Mouse (Mus musculus): ENCODE measurements around the gene AI413582. TPM values are rescaled to one million over a fixed set of nuclear protein-coding genes. Genes with fewer than 3 reads are reported as not detected.

AI413582 gene
- polyA plus RNA-seq, 1 experiment from 2014 or later = 28.4 TPM

DNA sequence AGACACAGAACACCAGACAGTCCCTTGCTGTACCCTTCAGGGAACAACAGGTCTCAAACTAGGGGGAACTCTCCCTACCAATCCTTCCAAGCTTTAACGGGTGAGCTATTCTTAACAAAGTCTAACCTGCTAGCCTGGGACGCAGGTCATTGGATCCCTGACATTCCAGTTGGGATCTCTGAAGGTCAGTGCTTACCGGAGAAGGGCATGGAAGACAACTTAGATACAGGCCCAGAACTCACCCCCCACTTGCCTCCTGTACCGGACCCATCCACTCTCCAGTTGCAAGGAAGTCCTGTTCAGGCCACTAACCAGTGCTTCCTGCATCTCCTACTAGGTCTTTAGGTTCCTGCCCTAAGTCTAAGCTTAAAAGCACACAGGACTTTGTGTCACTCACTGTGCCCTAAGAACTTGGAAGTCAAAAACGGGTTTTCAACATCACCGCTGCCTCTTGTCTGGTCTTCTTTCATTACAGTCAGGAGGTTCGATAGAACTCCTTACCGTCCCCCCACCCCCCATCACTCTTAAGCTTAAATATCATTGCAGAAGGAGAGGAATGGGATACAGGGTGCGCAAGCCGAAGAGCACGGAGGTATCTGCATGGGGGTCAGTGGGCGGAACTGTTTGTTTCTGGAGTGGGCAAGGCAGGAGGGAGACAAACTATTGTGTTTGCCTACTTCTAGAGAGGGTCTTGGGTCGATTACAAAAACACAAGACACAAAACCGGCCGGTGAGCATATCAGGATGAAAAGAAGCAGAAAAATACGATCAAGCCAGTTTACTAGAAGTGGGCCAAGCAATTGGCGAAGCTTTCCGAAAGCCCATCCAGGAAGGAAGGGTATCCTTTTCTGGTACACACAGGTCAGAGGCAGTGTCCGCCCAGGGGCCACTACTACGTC lies 11.2 kb downstream of the AI413582 start:
- peak overlapping the region; percentile 98 for H3K9ac ChIP-seq (ENCODE audit: low read depth, low read length)
- no peaks in the 10 kb centered on the region for H3K27me3 ChIP-seq (replicated peaks; ENCODE audit: control insufficient read depth, insufficient read depth, low read length)
- peaks cover 2% of the 10 kb centered on the region; the same call in 1 of the 2 replicates for H3K36me3 ChIP-seq (ENCODE audit: control insufficient read depth, insufficient read depth, low read length)
- no peaks in the 10 kb centered on the region for H3K9me3 ChIP-seq (ENCODE audit: control insufficient read depth, low read length)
- no peak for DNase-seq (ENCODE audit: low spot score)
- 35% methylated on average over 20 of the region's 20 CpGs for WGBS
- peak overlapping the region; percentile 100 for H3K27ac ChIP-seq (ENCODE audit: low read depth, low read length)
- ATAC-seq (replicated peaks; ENCODE audit: low FRiP score) = no peak
- peaks cover 46% of the 10 kb centered on the region for H3K4me1 ChIP-seq (replicated peaks; ENCODE audit: control insufficient read depth, insufficient read depth, low read length)
- peak overlapping the region; percentile 90 for H3K4me2 ChIP-seq
- peak overlapping the region; percentile 90 for H3K4me3 ChIP-seq (ENCODE audit: low read depth, low read length)

DNA sequence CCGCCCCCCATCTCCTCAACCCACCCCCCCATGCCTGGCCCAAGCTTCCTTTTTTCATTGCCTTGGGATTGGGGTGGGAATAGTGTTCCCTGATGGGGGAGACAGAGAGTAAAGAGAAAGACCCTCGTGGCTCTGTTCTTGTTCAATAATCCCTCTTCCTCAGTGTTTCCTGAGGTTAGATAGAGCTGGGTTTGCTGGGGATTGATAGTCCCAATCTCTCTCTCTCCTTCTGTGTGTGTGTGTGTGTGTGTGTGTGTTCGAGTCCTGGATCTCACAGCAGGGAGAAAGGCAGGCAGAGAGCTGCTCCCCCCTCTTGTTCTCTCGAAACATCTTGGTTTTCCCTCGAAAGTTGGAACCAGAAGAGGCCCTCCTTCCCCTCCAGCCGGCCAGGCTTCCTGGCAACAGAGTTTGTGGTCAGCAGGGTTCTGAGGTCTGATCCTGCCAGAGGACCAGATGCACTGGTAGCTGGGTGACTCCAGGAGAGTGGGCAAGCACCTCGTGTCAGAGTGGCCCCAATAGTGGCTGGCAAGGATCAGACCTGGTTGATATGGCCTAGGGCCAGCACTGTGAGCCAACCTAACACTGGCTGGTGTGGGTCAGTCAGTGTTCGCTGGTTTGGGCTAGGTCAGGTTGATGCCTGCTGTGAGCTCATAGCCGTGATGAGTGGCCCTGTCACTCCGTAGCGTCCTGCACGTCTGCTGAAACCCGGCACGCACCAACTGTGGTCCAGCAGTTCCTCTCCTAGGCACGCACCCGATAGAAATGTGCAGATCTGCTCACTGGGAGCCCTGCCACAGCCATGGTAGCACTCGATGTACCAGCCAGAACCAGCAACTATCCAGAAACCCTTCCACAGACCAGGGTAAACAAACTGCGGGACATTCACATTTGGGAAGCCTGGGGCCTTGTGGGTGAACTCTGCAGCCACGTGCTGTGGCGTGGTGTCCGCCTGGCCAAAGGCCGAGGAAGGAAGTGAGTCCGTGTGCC lies 13.0 kb downstream of the AI413582 start:
- DNase-seq (ENCODE audit: low spot score) = no peak
- no peaks in the 10 kb centered on the region for H3K36me3 ChIP-seq (ENCODE audit: control insufficient read depth, insufficient read depth, low read length)
- no peaks in the 10 kb centered on the region for H3K27me3 ChIP-seq (replicated peaks; ENCODE audit: control insufficient read depth, insufficient read depth, low read length)
- H3K4me1 ChIP-seq (replicated peaks; ENCODE audit: control insufficient read depth, insufficient read depth, low read length) = peaks cover 43% of the 10 kb centered on the region
- peak overlapping the region; percentile 25 for H3K4me2 ChIP-seq
- WGBS = 47% methylated on average over 23 of the region's 23 CpGs
- no peaks in the 10 kb centered on the region for H3K9me3 ChIP-seq (ENCODE audit: control insufficient read depth, low read length)
- ATAC-seq (replicated peaks; ENCODE audit: low FRiP score) = no peak
- no peak overlapping the region for H3K4me3 ChIP-seq (ENCODE audit: low read depth, low read length)
- peak overlapping the region; percentile 37; the same call in 1 of the 2 replicates for H3K9ac ChIP-seq (ENCODE audit: low read depth, low read length)
- peak overlapping the region; percentile 73 for H3K27ac ChIP-seq (ENCODE audit: low read depth, low read length)

DNA sequence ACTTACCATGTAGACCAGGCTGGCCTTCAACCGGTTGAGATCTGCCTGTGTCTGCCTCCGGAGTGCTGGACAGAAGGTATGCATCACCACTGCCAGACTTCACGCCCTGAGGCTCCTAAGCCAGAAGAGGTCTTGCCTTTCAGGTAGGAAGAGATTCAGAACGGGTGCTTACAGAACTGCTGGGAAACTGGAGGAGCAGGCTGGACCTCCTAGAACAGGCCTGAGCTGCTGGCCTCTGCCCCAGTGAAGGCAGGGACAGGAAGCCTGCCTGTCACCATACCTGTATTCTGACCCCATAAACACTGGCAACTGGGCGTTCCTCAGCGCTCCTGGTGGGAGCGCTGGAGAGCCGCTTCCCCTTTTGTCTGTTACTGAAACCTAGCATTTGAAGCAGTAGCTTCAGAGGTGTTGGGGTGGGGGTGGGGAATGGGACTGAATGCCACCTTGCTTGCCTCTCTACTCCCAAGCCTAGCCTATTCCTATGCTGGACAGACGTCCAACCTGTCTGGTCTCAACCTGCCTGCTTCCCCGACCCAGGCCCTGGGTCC lies 14.1 kb downstream of the AI413582 start:
- Histone ChIP-seq H3K36me3 (ENCODE audit: control insufficient read depth, insufficient read depth, low read length) (no peaks in the 10 kb centered on the region), H3K27me3 (replicated peaks; ENCODE audit: control insufficient read depth, insufficient read depth, low read length) (0 out of 2 replicates have a peak, but pooled peaks cover 2% of the 10 kb centered on the region), H3K4me1 (replicated peaks; ENCODE audit: control insufficient read depth, insufficient read depth, low read length) (peaks cover 43% of the 10 kb centered on the region), H3K9ac (ENCODE audit: low read depth, low read length) (no peak overlapping the region), H3K27ac (ENCODE audit: low read depth, low read length) (no peak overlapping the region), H3K4me2 (no peak overlapping the region), H3K4me3 (ENCODE audit: low read depth, low read length) (no peak overlapping the region), H3K9me3 (ENCODE audit: control insufficient read depth, low read length) (no peaks in the 10 kb centered on the region)
- 49% methylated on average over 10 of the region's 10 CpGs for WGBS
- DNase-seq (ENCODE audit: low spot score) = no peak
- ATAC-seq (replicated peaks; ENCODE audit: low FRiP score) = no peak

DNA sequence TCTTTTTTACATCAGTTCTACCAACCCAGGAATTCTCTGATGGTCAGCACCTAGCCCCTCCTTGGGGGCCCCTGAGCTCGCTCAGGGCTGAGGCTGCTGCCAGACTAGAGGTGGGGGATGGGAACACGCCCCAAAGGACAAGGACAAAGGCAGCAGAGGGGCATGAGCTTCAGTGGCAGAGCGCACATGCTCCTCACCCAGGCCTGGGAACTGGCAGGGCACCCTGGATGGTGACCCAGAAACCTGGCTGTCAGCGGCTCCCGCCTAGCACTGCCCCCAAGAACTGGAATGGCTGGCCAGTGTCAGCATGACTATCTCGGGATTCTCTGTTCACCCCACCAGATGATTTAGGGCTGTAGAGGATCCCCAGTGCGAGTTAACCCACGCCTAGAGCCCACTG lies 16.3 kb downstream of the AI413582 start:
- H3K9me3 ChIP-seq (ENCODE audit: control insufficient read depth, low read length) = no peaks in the 10 kb centered on the region
- H3K4me3 ChIP-seq (ENCODE audit: low read depth, low read length) = no peak overlapping the region
- DNase-seq (ENCODE audit: low spot score) (no peak), ATAC-seq (replicated peaks; ENCODE audit: low FRiP score) (no peak)
- H3K9ac ChIP-seq (ENCODE audit: low read depth, low read length) = no peak overlapping the region
- no peak overlapping the region for H3K27ac ChIP-seq (ENCODE audit: low read depth, low read length)
- H3K27me3 ChIP-seq (replicated peaks; ENCODE audit: control insufficient read depth, insufficient read depth, low read length) = peaks cover 4% of the 10 kb centered on the region; the same call in 1 of the 2 replicates
- WGBS = 60% methylated on average over 8 of the region's 8 CpGs
- no peaks in the 10 kb centered on the region for H3K36me3 ChIP-seq (ENCODE audit: control insufficient read depth, insufficient read depth, low read length)
- no peak overlapping the region for H3K4me2 ChIP-seq
- H3K4me1 ChIP-seq (replicated peaks; ENCODE audit: control insufficient read depth, insufficient read depth, low read length) = peaks cover 33% of the 10 kb centered on the region

DNA sequence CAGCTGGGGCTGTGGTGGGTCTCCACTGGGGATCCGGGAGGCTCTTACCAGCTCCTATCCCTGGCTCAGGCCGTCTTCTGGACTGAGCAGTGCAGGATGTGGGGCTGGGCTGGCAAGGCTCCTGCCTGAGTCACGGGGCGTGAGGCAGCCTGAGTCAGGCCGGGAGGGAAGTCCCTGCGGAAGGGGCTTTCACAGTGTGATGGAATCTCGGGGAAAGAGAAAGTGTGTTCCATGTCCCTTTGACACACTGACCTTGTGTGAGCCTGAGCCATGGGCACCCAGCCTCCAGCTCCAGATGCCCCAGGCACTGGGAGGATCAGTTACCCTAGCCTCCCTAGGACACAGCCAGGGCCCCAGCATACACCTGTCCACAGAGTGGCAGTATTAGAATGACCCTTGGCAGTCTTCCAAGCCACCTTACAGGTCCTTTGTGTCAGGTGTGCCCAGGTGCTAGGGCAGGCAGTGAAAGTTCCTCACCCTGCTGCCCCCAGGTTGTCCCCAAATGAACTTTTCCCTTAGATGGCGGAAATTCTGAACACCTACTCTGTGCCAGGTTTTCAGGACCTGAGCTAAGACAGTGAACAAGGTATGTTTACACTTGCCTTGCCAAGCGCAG lies 18.2 kb downstream of the AI413582 start:
- H3K9ac ChIP-seq (ENCODE audit: low read depth, low read length) = no peak overlapping the region
- ATAC-seq (replicated peaks; ENCODE audit: low FRiP score) (no peak), DNase-seq (ENCODE audit: low spot score) (no peak)
- peaks cover 21% of the 10 kb centered on the region for H3K4me1 ChIP-seq (replicated peaks; ENCODE audit: control insufficient read depth, insufficient read depth, low read length)
- no peaks in the 10 kb centered on the region for H3K9me3 ChIP-seq (ENCODE audit: control insufficient read depth, low read length)
- no peak overlapping the region for H3K4me2 ChIP-seq
- no peak overlapping the region for H3K27ac ChIP-seq (ENCODE audit: low read depth, low read length)
- H3K4me3 ChIP-seq (ENCODE audit: low read depth, low read length) = no peak overlapping the region
- peaks cover 4% of the 10 kb centered on the region; the same call in 1 of the 2 replicates for H3K27me3 ChIP-seq (replicated peaks; ENCODE audit: control insufficient read depth, insufficient read depth, low read length)
- WGBS = 72% methylated on average over 9 of the region's 9 CpGs
- H3K36me3 ChIP-seq (ENCODE audit: control insufficient read depth, insufficient read depth, low read length) = no peaks in the 10 kb centered on the region

DNA sequence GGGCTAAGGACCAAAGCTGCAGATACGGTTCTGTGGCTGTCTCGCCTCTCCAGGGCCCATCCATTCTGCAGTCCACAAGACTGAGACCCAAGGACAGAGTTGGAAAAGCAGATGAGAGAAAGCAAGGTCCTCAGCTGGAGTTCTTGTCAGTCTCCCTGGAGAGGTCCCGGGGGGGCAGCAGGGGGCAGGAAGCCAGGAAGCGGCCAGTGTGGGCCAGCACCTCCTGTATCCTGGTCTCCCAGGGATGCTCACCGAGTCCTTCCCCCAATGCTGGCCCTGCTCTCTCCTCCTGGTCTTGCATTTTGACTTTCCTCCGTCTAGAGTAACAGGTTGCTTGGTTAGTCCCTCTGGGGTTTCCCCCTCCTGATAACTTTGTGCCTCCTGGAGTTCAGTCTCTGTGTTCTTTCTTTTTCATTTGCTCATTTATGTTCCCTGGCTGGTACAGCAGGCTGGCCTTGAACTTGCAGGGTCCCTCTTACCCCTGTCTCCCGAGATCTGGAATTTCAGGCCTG lies 18.9 kb downstream of the AI413582 start:
- Histone ChIP-seq H3K4me1 (replicated peaks; ENCODE audit: control insufficient read depth, insufficient read depth, low read length) (peaks cover 13% of the 10 kb centered on the region), H3K36me3 (ENCODE audit: control insufficient read depth, insufficient read depth, low read length) (no peaks in the 10 kb centered on the region), H3K4me3 (ENCODE audit: low read depth, low read length) (no peak overlapping the region), H3K9me3 (ENCODE audit: control insufficient read depth, low read length) (no peaks in the 10 kb centered on the region), H3K27ac (ENCODE audit: low read depth, low read length) (no peak overlapping the region), H3K4me2 (no peak overlapping the region), H3K9ac (ENCODE audit: low read depth, low read length) (no peak overlapping the region), H3K27me3 (replicated peaks; ENCODE audit: control insufficient read depth, insufficient read depth, low read length) (peaks cover 4% of the 10 kb centered on the region; the same call in 1 of the 2 replicates)
- ATAC-seq (replicated peaks; ENCODE audit: low FRiP score) (no peak), DNase-seq (ENCODE audit: low spot score) (no peak)
- 71% methylated on average over 7 of the region's 7 CpGs for WGBS

DNA sequence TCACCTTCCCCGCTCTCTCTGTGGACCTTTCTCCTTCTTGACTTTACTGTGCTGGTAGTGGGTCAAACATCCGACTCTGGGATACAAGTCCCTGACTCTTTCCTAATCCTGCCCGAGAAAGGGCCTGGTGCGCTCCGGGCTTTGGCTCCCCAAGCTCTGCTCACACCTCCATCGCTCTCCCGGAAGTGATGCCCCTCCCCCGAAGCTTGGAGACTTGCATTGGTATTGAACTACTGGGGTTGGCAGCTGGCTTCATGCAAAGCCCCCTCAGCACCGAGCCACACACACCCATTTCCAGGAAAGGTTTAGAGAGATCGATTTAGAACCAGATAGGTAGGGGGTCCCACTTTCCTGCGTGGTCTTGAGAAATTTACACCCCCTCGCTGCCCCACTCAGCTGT lies 19.6 kb downstream of the AI413582 start:
- DNase-seq (ENCODE audit: low spot score) = no peak
- 33% methylated on average over 12 of the region's 12 CpGs for WGBS

DNA sequence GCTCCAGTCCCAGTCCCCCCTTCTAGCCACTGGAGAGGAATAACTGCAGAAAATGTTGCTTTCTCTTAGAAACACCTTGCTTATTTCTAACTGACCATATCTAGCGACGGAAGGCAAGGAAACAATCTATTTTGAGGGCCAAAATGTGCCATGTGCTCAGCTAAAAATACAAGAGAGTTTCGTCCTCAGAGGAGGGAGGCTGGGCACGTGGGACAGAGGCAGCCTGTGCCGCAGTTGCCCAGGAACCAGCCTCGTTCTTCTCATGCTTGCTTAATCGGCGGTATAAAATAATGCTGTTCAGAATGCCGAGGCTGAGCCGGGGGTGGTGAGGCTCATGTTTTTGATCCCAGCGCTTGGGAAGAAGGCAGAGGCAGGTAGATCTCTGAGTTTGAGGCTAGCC lies 21.0 kb downstream of the AI413582 start:
- 85% methylated on average over 11 of the region's 11 CpGs for WGBS
- ATAC-seq (replicated peaks; ENCODE audit: low FRiP score) (no peak), DNase-seq (ENCODE audit: low spot score) (no peak)
- Histone ChIP-seq H3K4me1 (replicated peaks; ENCODE audit: control insufficient read depth, insufficient read depth, low read length) (peaks cover 6% of the 10 kb centered on the region; the same call in 1 of the 2 replicates), H3K27ac (ENCODE audit: low read depth, low read length) (no peak overlapping the region), H3K4me2 (no peak overlapping the region), H3K4me3 (ENCODE audit: low read depth, low read length) (no peak overlapping the region), H3K9me3 (ENCODE audit: control insufficient read depth, low read length) (no peaks in the 10 kb centered on the region), H3K9ac (ENCODE audit: low read depth, low read length) (no peak overlapping the region), H3K36me3 (ENCODE audit: control insufficient read depth, insufficient read depth, low read length) (no peaks in the 10 kb centered on the region), H3K27me3 (replicated peaks; ENCODE audit: control insufficient read depth, insufficient read depth, low read length) (peaks cover 4% of the 10 kb centered on the region; the same call in 1 of the 2 replicates)

More for the DNA sequence above, 19.6 kb downstream of the AI413582 start:
- Histone ChIP-seq H3K9me3 (ENCODE audit: control insufficient read depth, low read length) (no peaks in the 10 kb centered on the region), H3K36me3 (ENCODE audit: control insufficient read depth, insufficient read depth, low read length) (no peaks in the 10 kb centered on the region), H3K4me3 (ENCODE audit: low read depth, low read length) (no peak overlapping the region), H3K27ac (ENCODE audit: low read depth, low read length) (no peak overlapping the region), H3K9ac (ENCODE audit: low read depth, low read length) (no peak overlapping the region), H3K4me1 (replicated peaks; ENCODE audit: control insufficient read depth, insufficient read depth, low read length) (peaks cover 9% of the 10 kb centered on the region; the same call in 1 of the 2 replicates), H3K4me2 (no peak overlapping the region), H3K27me3 (replicated peaks; ENCODE audit: control insufficient read depth, insufficient read depth, low read length) (peaks cover 4% of the 10 kb centered on the region; the same call in 1 of the 2 replicates)
- no peak for ATAC-seq (replicated peaks; ENCODE audit: low FRiP score)

Measured in liver, embryonic 11.5 days (tissue).